Mouse (Mus musculus): Measurements from ENCODE around the gene Klrb1b. TPM values are rescaled to one million over a fixed set of nuclear protein-coding genes. Genes with fewer than 3 reads are reported as not detected.
A peak's percentile ranks its signal among the peaks of the same experiment; 100 is the strongest.
"Not testable (repeated sequence)": the region's sequence is repeated elsewhere in the genome, so short reads cannot be mapped to it uniquely, and the experiment has no call there.

Gene Klrb1b
- polyA plus RNA-seq, 1 experiment = not detected

- no peaks in the 10 kb centered on the region for H3K27me3 ChIP-seq (replicated peaks)
- H3K9me3 ChIP-seq = no peaks in the 10 kb centered on the region
- no peak for TF ChIP-seq FLI1 (IDR thresholded peaks at IDR 0.05; ENCODE audit: low read length)
- no peak for TF ChIP-seq GATA1 (IDR thresholded peaks at IDR 0.05; ENCODE audit: borderline replicate concordance, low read length)
- peaks cover 53% of the 10 kb centered on the region for H3K4me1 ChIP-seq
- H3K36me3 ChIP-seq (replicated peaks; ENCODE audit: low read length) = no peaks in the 10 kb centered on the region
- no peak overlapping the region for H3K4me3 ChIP-seq (replicated peaks)
Measured at GRCm38 (mm10) chr6:128793734-128794133, 32.4 kb downstream of the Klrb1b start.

GRCm38 (mm10) chr6:128790491-128790994 lies 35.6 kb downstream of the Klrb1b start:
- H3K36me3 ChIP-seq (replicated peaks; ENCODE audit: low read length); H3K9me3 ChIP-seq; H3K4me3 ChIP-seq (replicated peaks); H3K27me3 ChIP-seq (replicated peaks): not testable (repeated sequence)
- H3K4me1 ChIP-seq = peaks cover 38% of the 10 kb centered on the region

DNA sequence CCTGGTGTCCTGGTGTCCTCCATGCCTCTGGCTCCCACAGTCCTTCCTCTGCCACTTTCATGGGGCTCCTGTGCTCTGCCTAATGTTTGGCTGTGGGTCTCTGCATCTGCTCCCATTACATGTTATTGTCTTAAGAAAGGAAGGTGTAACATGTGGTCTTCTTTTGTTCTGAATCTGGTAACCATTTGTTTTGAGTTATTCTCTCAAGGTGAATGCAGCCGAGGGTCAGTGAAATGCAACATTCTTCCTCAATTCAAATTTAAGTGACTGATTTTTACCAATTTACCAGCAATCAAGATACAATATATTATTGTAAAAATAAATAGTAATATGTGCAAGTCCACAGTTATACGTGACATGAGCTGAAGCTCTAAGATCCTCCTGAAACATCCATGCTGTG lies 37.0 kb downstream of the Klrb1b start, which contains the start of gene Klrb1c:
Gene Klrb1c (minus strand): TSS at position 101 of the 400 bp plus-strand sequence.
- no peak within 1 kb of the TSS for H3K4me3 ChIP-seq (replicated peaks)
- no peaks in the 10 kb centered on the region for H3K36me3 ChIP-seq (replicated peaks; ENCODE audit: low read length)
- no peak for TF ChIP-seq GATA1 (IDR thresholded peaks at IDR 0.05; ENCODE audit: borderline replicate concordance, low read length)
- no peak for TF ChIP-seq FLI1 (IDR thresholded peaks at IDR 0.05; ENCODE audit: low read length)
- H3K9me3 ChIP-seq = no peaks in the 10 kb centered on the region
- H3K4me1 ChIP-seq = peaks cover 34% of the 10 kb centered on the region
- H3K27me3 ChIP-seq (replicated peaks) = no peaks in the 10 kb centered on the region

- TF ChIP-seq GATA1 (IDR thresholded peaks at IDR 0.05; ENCODE audit: borderline replicate concordance, low read length) = no peak
- TF ChIP-seq FLI1 (IDR thresholded peaks at IDR 0.05; ENCODE audit: low read length) = no peak
- Histone ChIP-seq H3K9me3 (no peaks in the 10 kb centered on the region), H3K36me3 (replicated peaks; ENCODE audit: low read length) (no peaks in the 10 kb centered on the region), H3K27me3 (replicated peaks) (no peaks in the 10 kb centered on the region), H3K4me1 (peaks cover 30% of the 10 kb centered on the region), H3K4me3 (replicated peaks) (no peak overlapping the region)
Measured at GRCm38 (mm10) chr6:128788517-128788916, 37.6 kb downstream of the Klrb1b start.

DNA sequence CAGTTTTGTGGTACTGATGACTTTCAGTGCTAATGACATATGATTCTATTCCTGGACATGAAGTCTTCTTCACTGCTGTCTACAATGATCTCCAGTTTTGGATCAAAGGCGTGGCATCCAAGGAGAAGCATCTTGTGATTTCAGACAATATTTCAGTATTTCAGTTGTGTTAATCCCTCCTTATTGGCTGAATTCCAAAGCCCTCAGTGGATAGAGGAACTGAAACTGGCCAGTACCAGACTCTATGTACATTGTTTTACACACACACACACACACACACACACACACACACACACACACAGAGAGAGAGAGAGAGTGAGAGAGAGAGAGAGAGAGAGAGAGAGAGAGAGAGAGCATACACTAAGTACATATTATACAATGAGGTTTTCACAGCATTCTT lies 39.7 kb downstream of the Klrb1b start:
- H3K4me1 ChIP-seq = peaks cover 22% of the 10 kb centered on the region
- H3K4me3 ChIP-seq (replicated peaks); H3K27me3 ChIP-seq (replicated peaks): not testable (repeated sequence)

DNA sequence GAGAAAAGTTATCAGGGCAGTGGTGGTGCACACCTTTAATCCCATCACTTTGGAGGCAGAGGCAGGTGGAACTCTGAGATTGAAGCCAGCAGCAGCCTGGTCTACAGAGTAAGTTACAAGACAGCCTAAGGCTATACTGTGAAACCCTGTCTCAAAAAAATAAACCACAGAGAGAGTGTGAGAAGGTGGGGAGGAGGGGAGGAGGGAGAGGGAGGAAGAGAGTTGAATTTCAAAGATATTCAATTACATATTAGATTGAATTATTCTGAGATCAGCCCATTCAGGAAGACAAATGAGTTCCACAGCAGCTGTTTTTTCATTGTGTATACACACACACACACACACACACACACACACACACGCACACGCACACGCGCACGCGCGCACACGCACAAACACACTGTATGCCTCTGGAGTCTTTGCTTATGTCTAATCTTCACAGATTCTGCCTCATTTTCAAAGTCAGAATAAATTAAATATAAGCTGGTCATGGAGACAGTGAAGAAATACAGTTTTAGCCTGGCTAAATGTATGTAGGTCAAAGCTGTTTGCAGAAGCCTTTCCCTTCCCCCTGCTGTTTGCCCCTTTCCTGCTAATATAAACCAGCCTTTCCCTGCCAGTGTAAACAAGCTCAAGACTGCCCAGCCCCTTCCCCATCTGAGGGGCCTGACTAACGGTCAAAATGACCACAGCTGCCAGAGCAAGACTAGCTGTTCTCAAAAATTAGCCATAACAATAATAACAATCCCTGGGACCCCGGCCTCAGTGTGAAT lies 56.5 kb downstream of the Klrb1b start:
- TF ChIP-seq GATA1 (IDR thresholded peaks at IDR 0.05; ENCODE audit: borderline replicate concordance, low read length) (no peak), FLI1 (IDR thresholded peaks at IDR 0.05; ENCODE audit: low read length) (no peak)
- H3K27me3 ChIP-seq (replicated peaks) = no peaks in the 10 kb centered on the region
- peaks cover 19% of the 10 kb centered on the region for H3K4me1 ChIP-seq
- H3K36me3 ChIP-seq (replicated peaks; ENCODE audit: low read length) = no peaks in the 10 kb centered on the region
- H3K9me3 ChIP-seq = peaks cover 20% of the 10 kb centered on the region
- H3K4me3 ChIP-seq (replicated peaks) = no peak overlapping the region

More for the DNA sequence above, 39.7 kb downstream of the Klrb1b start:
- not testable (repeated sequence) for H3K9me3 ChIP-seq; H3K36me3 ChIP-seq (replicated peaks; ENCODE audit: low read length)

DNA sequence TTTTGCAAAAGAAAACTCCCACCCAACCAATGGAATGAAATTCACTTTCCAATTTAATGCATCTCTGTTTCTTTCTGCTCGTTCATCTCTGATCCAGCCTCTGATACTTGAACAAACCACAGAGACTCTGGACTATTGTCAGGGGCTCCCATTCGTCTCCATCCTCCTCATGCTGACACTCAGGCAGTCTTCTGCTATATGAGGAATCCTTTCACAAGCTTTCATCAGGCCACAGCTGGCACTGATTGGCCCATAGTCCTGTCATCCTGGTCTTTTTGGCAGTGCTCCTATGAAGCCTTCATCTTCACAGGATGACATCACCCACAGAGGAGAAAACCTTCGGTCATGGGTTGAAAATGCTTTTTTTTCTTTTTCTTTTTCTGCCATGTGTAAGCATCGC lies 58.1 kb downstream of the Klrb1b start:
- TF ChIP-seq GATA1 (IDR thresholded peaks at IDR 0.05; ENCODE audit: borderline replicate concordance, low read length) (no peak), FLI1 (IDR thresholded peaks at IDR 0.05; ENCODE audit: low read length) (no peak)

GRCm38 (mm10) chr6:128766486-128767254 lies 59.5 kb downstream of the Klrb1b start:
- H3K36me3 ChIP-seq (replicated peaks; ENCODE audit: low read length); H3K9me3 ChIP-seq; H3K27me3 ChIP-seq (replicated peaks): not testable (repeated sequence)
- Histone ChIP-seq H3K4me1 (peaks cover 32% of the 10 kb centered on the region), H3K4me3 (replicated peaks) (peak overlapping the region; percentile 46)

More for the DNA sequence above, 58.1 kb downstream of the Klrb1b start:
- Histone ChIP-seq H3K27me3 (replicated peaks) (no peaks in the 10 kb centered on the region), H3K9me3 (peaks cover 4% of the 10 kb centered on the region), H3K4me1 (peaks cover 30% of the 10 kb centered on the region), H3K4me3 (replicated peaks) (no peak overlapping the region), H3K36me3 (replicated peaks; ENCODE audit: low read length) (no peaks in the 10 kb centered on the region)

DNA sequence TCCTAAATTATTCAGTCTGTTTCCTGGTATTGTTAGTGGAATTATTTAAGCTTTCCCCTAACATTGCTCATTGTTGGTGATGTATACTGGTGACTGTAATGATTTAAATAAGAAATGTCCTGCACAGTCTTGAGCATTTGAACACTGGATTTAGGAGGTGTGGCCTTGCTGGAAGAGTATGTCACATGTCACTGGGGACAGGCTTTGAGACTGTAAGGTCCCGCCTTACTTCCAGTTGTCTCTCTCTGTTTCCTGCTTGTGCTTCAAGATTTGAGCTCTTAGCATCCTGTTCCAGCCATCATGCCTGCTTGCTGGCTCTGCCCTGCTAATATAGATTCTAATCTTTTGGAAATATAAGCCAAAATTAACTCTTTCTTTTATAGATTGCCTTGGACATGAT lies 60.9 kb downstream of the Klrb1b start:
- peaks cover 37% of the 10 kb centered on the region for H3K4me1 ChIP-seq
- H3K36me3 ChIP-seq (replicated peaks; ENCODE audit: low read length) = no peaks in the 10 kb centered on the region
- TF ChIP-seq FLI1 (IDR thresholded peaks at IDR 0.05; ENCODE audit: low read length) = no peak
- no peak for TF ChIP-seq GATA1 (IDR thresholded peaks at IDR 0.05; ENCODE audit: borderline replicate concordance, low read length)
- no peaks in the 10 kb centered on the region for H3K27me3 ChIP-seq (replicated peaks)
- H3K4me3 ChIP-seq (replicated peaks) = no peak overlapping the region
- no peaks in the 10 kb centered on the region for H3K9me3 ChIP-seq

DNA sequence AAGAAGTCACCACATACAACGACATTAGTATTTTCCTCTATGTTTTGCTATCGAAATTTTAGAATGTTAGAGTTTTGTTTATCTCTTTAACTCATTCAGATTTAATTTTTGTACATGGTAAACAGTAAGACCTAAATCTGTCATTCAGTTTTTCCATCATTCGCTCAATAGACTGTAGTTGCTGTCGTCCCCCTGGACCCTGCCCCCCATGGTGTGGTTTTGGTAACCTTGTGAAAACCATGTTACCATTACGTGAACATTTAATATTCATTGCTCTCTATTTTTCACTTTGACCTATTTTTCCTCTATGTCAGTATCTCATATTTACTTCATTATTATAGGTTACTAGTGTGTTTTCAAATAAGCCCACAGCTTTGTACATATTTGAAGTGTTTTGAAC lies 61.5 kb downstream of the Klrb1b start:
- Histone ChIP-seq H3K36me3 (replicated peaks; ENCODE audit: low read length) (no peaks in the 10 kb centered on the region), H3K9me3 (no peaks in the 10 kb centered on the region), H3K27me3 (replicated peaks) (no peaks in the 10 kb centered on the region), H3K4me3 (replicated peaks) (peak overlapping the region; percentile 94), H3K4me1 (peaks cover 37% of the 10 kb centered on the region)
- TF ChIP-seq GATA1 (IDR thresholded peaks at IDR 0.05; ENCODE audit: borderline replicate concordance, low read length) = no peak
- no peak for TF ChIP-seq FLI1 (IDR thresholded peaks at IDR 0.05; ENCODE audit: low read length)

Measured in megakaryocyte, embryonic 14.5 days (primary cell).